Mouse (Mus musculus) hindbrain, embryonic 12.5 days (tissue): Measurements from ENCODE around the gene Gm11639. TPM values are rescaled to one million over a fixed set of nuclear protein-coding genes. Genes with fewer than 3 reads are reported as not detected.
A peak's percentile ranks its signal among the peaks of the same experiment; 100 is the strongest.

Experiments used
- ATAC-seq: fragments of 200-750 bp; cut with Nextera tagmentation; 2 replicates; pipeline ENCODE4 v1.8.0; 2017; ENCODE audit warnings: moderate TSS enrichment; ENCODE audit not compliant: low FRiP score
- H3K27ac ChIP-seq: fragments of 300-500 bp; sonication (generic); 2 replicates; pipeline ENCODE4 v1.5.1; 2016; ENCODE audit warnings: mild to moderate bottlenecking
- H3K27me3 ChIP-seq: fragments of 300-500 bp; sonication (generic); 2 replicates; pipeline ENCODE4 v1.6.1; 2016; ENCODE audit warnings: mild to moderate bottlenecking
- H3K36me3 ChIP-seq: fragments of 300-500 bp; sonication (generic); 2 replicates; pipeline ENCODE4 v1.6.1; 2016; ENCODE audit warnings: mild to moderate bottlenecking
- H3K4me1 ChIP-seq: fragments of 300-500 bp; sonication (generic); 2 replicates; pipeline ENCODE4 v1.6.1; 2016
- H3K4me2 ChIP-seq: fragments of 300-500 bp; sonication (generic); replicated peaks from 2 replicates; pipeline ENCODE4 v1.6.1; 2016; ENCODE audit warnings: mild to moderate bottlenecking
- H3K4me3 ChIP-seq: fragments of 300-500 bp; sonication (generic); 2 replicates; pipeline ENCODE4 v1.5.1; 2016; ENCODE audit warnings: mild to moderate bottlenecking
- H3K9ac ChIP-seq: fragments of 300-500 bp; sonication (generic); 2 replicates; pipeline ENCODE4 v1.6.1; 2016; ENCODE audit warnings: mild to moderate bottlenecking, moderate library complexity
- H3K9me3 ChIP-seq: fragments of 300-500 bp; sonication (generic); replicated peaks from 2 replicates; pipeline ENCODE4 v1.6.1; 2016; ENCODE audit warnings: mild to moderate bottlenecking
- WGBS: fragments of 180-500 bp; shearing (Covaris S2); methylation state at CpG from one replicate; pipeline ENCODE4 v1.1.7; 2016; 5-methylcytosine and 5-hydroxymethylcytosine counted together
- polyA plus RNA-seq: library from polyadenylated mRNA; unstranded; fragments of >200 nt; fragmentation: Nextera tagmentation; extraction: Ambion mirVana; gene quantifications from 2 replicates; pipeline ENCODE4 v1.2.1, GENCODE M21; 2016

The Gm11639 gene
- polyA plus RNA-seq, result not detected in 2 replicates

- Histone ChIP-seq H3K4me1 (no peaks in the 10 kb centered on the region), H3K27ac (no peak within 1 kb of the TSS), H3K9me3 (no peaks in the 10 kb centered on the region), H3K27me3 (no peaks in the 10 kb centered on the region), H3K4me2 (peak within 1 kb of the TSS; percentile 31; the same call in 1 of the 2 replicates), H3K36me3 (no peaks in the 10 kb centered on the region), H3K4me3 (no peak within 1 kb of the TSS), H3K9ac (no peak within 1 kb of the TSS)
- WGBS, result 26% methylated on average over 23 of the region's 23 CpGs
- ATAC-seq, result no peak
Measured at GRCm38 (mm10) chr11:104685548-104685947, at the start of gene Gm11639. Gene Gm11639, plus strand, starts transcription at chr11:104685707.

GRCm38 (mm10) chr11:104637010-104637409, 48.5 kb upstream of the Gm11639 start:
- Histone ChIP-seq H3K4me2 (no peak overlapping the region), H3K4me3 (no peak overlapping the region), H3K27ac (no peak overlapping the region), H3K9me3 (no peaks in the 10 kb centered on the region), H3K27me3 (no peaks in the 10 kb centered on the region), H3K36me3 (no peaks in the 10 kb centered on the region), H3K9ac (no peak overlapping the region), H3K4me1 (no peaks in the 10 kb centered on the region)
- ATAC-seq, result no peak
- WGBS, result 93% methylated on average over 14 of the region's 14 CpGs

GRCm38 (mm10) chr11:104638006-104638405, 47.5 kb upstream of the Gm11639 start:
- WGBS, result 57% methylated on average over 5 of the region's 5 CpGs
- ATAC-seq, result no peak
- Histone ChIP-seq H3K9ac (no peak overlapping the region), H3K4me2 (no peak overlapping the region), H3K36me3 (no peaks in the 10 kb centered on the region), H3K27me3 (no peaks in the 10 kb centered on the region), H3K27ac (no peak overlapping the region), H3K4me1 (no peaks in the 10 kb centered on the region), H3K9me3 (no peaks in the 10 kb centered on the region), H3K4me3 (no peak overlapping the region)

GRCm38 (mm10) chr11:104638906-104639305, 46.6 kb upstream of the Gm11639 start:
- H3K4me1 ChIP-seq, result no peaks in the 10 kb centered on the region
- no peak overlapping the region for H3K4me2 ChIP-seq
- no peaks in the 10 kb centered on the region for H3K27me3 ChIP-seq
- no peak overlapping the region for H3K4me3 ChIP-seq
- H3K27ac ChIP-seq, result no peak overlapping the region
- no peak overlapping the region for H3K9ac ChIP-seq
- no peaks in the 10 kb centered on the region for H3K36me3 ChIP-seq
- no peak for ATAC-seq
- 83% methylated on average over 2 of the region's 2 CpGs for WGBS
- no peaks in the 10 kb centered on the region for H3K9me3 ChIP-seq

GRCm38 (mm10) chr11:104639634-104640033, 45.9 kb upstream of the Gm11639 start:
- no peaks in the 10 kb centered on the region for H3K27me3 ChIP-seq
- no peak overlapping the region for H3K4me2 ChIP-seq
- H3K4me3 ChIP-seq, result no peak overlapping the region
- H3K9me3 ChIP-seq, result no peaks in the 10 kb centered on the region
- no peak for ATAC-seq
- H3K36me3 ChIP-seq, result no peaks in the 10 kb centered on the region
- 88% methylated on average over 9 of the region's 9 CpGs for WGBS
- no peak overlapping the region for H3K9ac ChIP-seq
- H3K4me1 ChIP-seq, result no peaks in the 10 kb centered on the region
- H3K27ac ChIP-seq, result no peak overlapping the region

- Histone ChIP-seq H3K4me2 (no peak overlapping the region), H3K36me3 (no peaks in the 10 kb centered on the region), H3K27ac (no peak overlapping the region), H3K4me3 (no peak overlapping the region), H3K9ac (no peak overlapping the region), H3K27me3 (no peaks in the 10 kb centered on the region), H3K9me3 (no peaks in the 10 kb centered on the region), H3K4me1 (no peaks in the 10 kb centered on the region)
- WGBS, result 81% methylated on average over 10 of the region's 10 CpGs
- ATAC-seq, result no peak
Measured at GRCm38 (mm10) chr11:104640894-104641293, 44.6 kb upstream of the Gm11639 start.

- no peaks in the 10 kb centered on the region for H3K27me3 ChIP-seq
- no peaks in the 10 kb centered on the region for H3K9me3 ChIP-seq
- no peak for ATAC-seq
- WGBS, result 73% methylated on average over 4 of the region's 4 CpGs
- no peak overlapping the region for H3K9ac ChIP-seq
- H3K36me3 ChIP-seq, result no peaks in the 10 kb centered on the region
- no peaks in the 10 kb centered on the region for H3K4me1 ChIP-seq
- no peak overlapping the region for H3K4me2 ChIP-seq
- no peak overlapping the region for H3K4me3 ChIP-seq
- no peak overlapping the region for H3K27ac ChIP-seq
Measured at GRCm38 (mm10) chr11:104643236-104643635, 42.3 kb upstream of the Gm11639 start.

GRCm38 (mm10) chr11:104645402-104645801, 40.1 kb upstream of the Gm11639 start:
- H3K27ac ChIP-seq, result no peak overlapping the region
- 90% methylated on average over 6 of the region's 6 CpGs for WGBS
- H3K4me2 ChIP-seq, result no peak overlapping the region
- no peak for ATAC-seq
- no peaks in the 10 kb centered on the region for H3K9me3 ChIP-seq
- H3K36me3 ChIP-seq, result no peaks in the 10 kb centered on the region
- no peaks in the 10 kb centered on the region for H3K27me3 ChIP-seq
- H3K9ac ChIP-seq, result no peak overlapping the region
- no peaks in the 10 kb centered on the region for H3K4me1 ChIP-seq
- H3K4me3 ChIP-seq, result no peak overlapping the region

- Histone ChIP-seq H3K9ac (no peak overlapping the region), H3K4me3 (no peak overlapping the region)
- 78% methylated on average over 4 of the region's 4 CpGs for WGBS
Measured at GRCm38 (mm10) chr11:104646173-104646572, 39.3 kb upstream of the Gm11639 start.

GRCm38 (mm10) chr11:104646611-104647010, 38.9 kb upstream of the Gm11639 start:
- H3K36me3 ChIP-seq, result no peaks in the 10 kb centered on the region
- H3K27me3 ChIP-seq, result no peaks in the 10 kb centered on the region
- no peak overlapping the region for H3K9ac ChIP-seq
- H3K9me3 ChIP-seq, result no peaks in the 10 kb centered on the region
- no peak for ATAC-seq
- no peak overlapping the region for H3K4me3 ChIP-seq
- no peak overlapping the region for H3K4me2 ChIP-seq
- no peak overlapping the region for H3K27ac ChIP-seq
- H3K4me1 ChIP-seq, result no peaks in the 10 kb centered on the region
- WGBS, result 78% methylated on average over 5 of the region's 5 CpGs

More at GRCm38 (mm10) chr11:104646173-104646572, 39.3 kb upstream of the Gm11639 start:
- no peak for ATAC-seq
- no peak overlapping the region for H3K27ac ChIP-seq
- H3K4me1 ChIP-seq, result no peaks in the 10 kb centered on the region
- H3K36me3 ChIP-seq, result no peaks in the 10 kb centered on the region
- no peaks in the 10 kb centered on the region for H3K27me3 ChIP-seq
- H3K4me2 ChIP-seq, result no peak overlapping the region
- H3K9me3 ChIP-seq, result no peaks in the 10 kb centered on the region

- ATAC-seq, result no peak
- no peak overlapping the region for H3K9ac ChIP-seq
- no peaks in the 10 kb centered on the region for H3K4me1 ChIP-seq
- H3K27me3 ChIP-seq, result no peaks in the 10 kb centered on the region
- H3K4me2 ChIP-seq, result no peak overlapping the region
- no peak overlapping the region for H3K4me3 ChIP-seq
- H3K27ac ChIP-seq, result no peak overlapping the region
- 57% methylated on average over 8 of the region's 8 CpGs for WGBS
- no peaks in the 10 kb centered on the region for H3K36me3 ChIP-seq
- H3K9me3 ChIP-seq, result no peaks in the 10 kb centered on the region
Measured at GRCm38 (mm10) chr11:104647188-104647867, 38.2 kb upstream of the Gm11639 start.

- Histone ChIP-seq H3K4me1 (no peaks in the 10 kb centered on the region), H3K27ac (no peak overlapping the region), H3K27me3 (no peaks in the 10 kb centered on the region), H3K9me3 (no peaks in the 10 kb centered on the region), H3K4me2 (no peak overlapping the region), H3K36me3 (no peaks in the 10 kb centered on the region), H3K4me3 (no peak overlapping the region), H3K9ac (no peak overlapping the region)
- WGBS, result 53% methylated on average over 3 of the region's 3 CpGs
- no peak for ATAC-seq
Measured at GRCm38 (mm10) chr11:104648571-104648970, 36.9 kb upstream of the Gm11639 start.

- no peak for ATAC-seq
- Histone ChIP-seq H3K4me2 (no peak overlapping the region), H3K36me3 (no peaks in the 10 kb centered on the region), H3K27ac (no peak overlapping the region), H3K27me3 (no peaks in the 10 kb centered on the region), H3K9ac (no peak overlapping the region), H3K4me1 (no peaks in the 10 kb centered on the region), H3K4me3 (no peak overlapping the region), H3K9me3 (no peaks in the 10 kb centered on the region)
- WGBS, result 96% methylated on average over 4 of the region's 4 CpGs
Measured at GRCm38 (mm10) chr11:104660599-104660998, 24.9 kb upstream of the Gm11639 start.
